Mouse (Mus musculus): Measurements from ENCODE around the gene Insl3. TPM values are rescaled to one million over a fixed set of nuclear protein-coding genes. Genes with fewer than 3 reads are reported as not detected.

The Insl3 gene
- polyA plus RNA-seq, 1 experiment from 2014 or later: 0.50 TPM

- H3K4me2 ChIP-seq (replicated peaks): peak overlapping the region; percentile 28; the same call in 1 of the 2 replicates
- H3K36me3 ChIP-seq: no peaks in the 10 kb centered on the region
- H3K4me1 ChIP-seq: peaks cover 23% of the 10 kb centered on the region
- H3K27ac ChIP-seq: no peak overlapping the region
- H3K4me3 ChIP-seq: no peak overlapping the region
- WGBS: 3% methylated on average over 21 of the region's 21 CpGs
- peaks cover 47% of the 10 kb centered on the region for H3K27me3 ChIP-seq
- H3K9ac ChIP-seq: 0 out of 2 replicates have a peak overlapping the region, but pooled peaks have one; percentile 17
- H3K9me3 ChIP-seq: no peaks in the 10 kb centered on the region
- ATAC-seq (ENCODE audit: insufficient number of reproducible peaks, insufficient read depth, low FRiP score, low TSS enrichment): no peak
Measured at GRCm38 (mm10) chr8:71668220-71668975, 20.6 kb upstream of the Insl3 start.

GRCm38 (mm10) chr8:71670198-71670597 is 18.8 kb upstream of the Insl3 start:
- peak overlapping the region; percentile 85 for H3K4me2 ChIP-seq (replicated peaks)
- peak overlapping the region; percentile 53 for H3K9ac ChIP-seq
- H3K9me3 ChIP-seq: no peaks in the 10 kb centered on the region
- no peaks in the 10 kb centered on the region for H3K36me3 ChIP-seq
- ATAC-seq (ENCODE audit: insufficient number of reproducible peaks, insufficient read depth, low FRiP score, low TSS enrichment): 0 out of 2 replicates have a peak, but pooled peaks have one; percentile 5
- no peak overlapping the region for H3K27ac ChIP-seq
- peaks cover 23% of the 10 kb centered on the region for H3K4me1 ChIP-seq
- peak overlapping the region; percentile 39 for H3K4me3 ChIP-seq
- peaks cover 49% of the 10 kb centered on the region for H3K27me3 ChIP-seq
- 8% methylated on average over 11 of the region's 12 CpGs for WGBS

- peaks cover 56% of the 10 kb centered on the region for H3K27me3 ChIP-seq
- peaks cover 23% of the 10 kb centered on the region for H3K4me1 ChIP-seq
- no peak overlapping the region for H3K27ac ChIP-seq
- peak overlapping the region; percentile 85 for H3K4me2 ChIP-seq (replicated peaks)
- peak overlapping the region; percentile 39 for H3K4me3 ChIP-seq
- H3K36me3 ChIP-seq: no peaks in the 10 kb centered on the region
- peak overlapping the region; percentile 53 for H3K9ac ChIP-seq
- H3K9me3 ChIP-seq: no peaks in the 10 kb centered on the region
- peak; percentile 62 for ATAC-seq (ENCODE audit: insufficient number of reproducible peaks, insufficient read depth, low FRiP score, low TSS enrichment)
- under 1% methylated on average over 52 of the region's 64 CpGs for WGBS
Measured at GRCm38 (mm10) chr8:71670621-71671548, 18.1 kb upstream of the Insl3 start.

GRCm38 (mm10) chr8:71671549-71671965 is 17.5 kb upstream of the Insl3 start, which contains the start of gene Unc13a:
Gene Unc13a, minus strand, starts transcription at chr8:71671757.
- peaks cover 56% of the 10 kb centered on the region for H3K27me3 ChIP-seq
- H3K27ac ChIP-seq: no peak within 1 kb of the TSS
- under 1% methylated on average over 42 of the region's 42 CpGs for WGBS
- peak within 1 kb of the TSS; percentile 85 for H3K4me2 ChIP-seq (replicated peaks)
- peaks cover 23% of the 10 kb centered on the region for H3K4me1 ChIP-seq
- H3K36me3 ChIP-seq: no peaks in the 10 kb centered on the region
- peak within 1 kb of the TSS; percentile 39 for H3K4me3 ChIP-seq
- H3K9me3 ChIP-seq: no peaks in the 10 kb centered on the region
- ATAC-seq (ENCODE audit: insufficient number of reproducible peaks, insufficient read depth, low FRiP score, low TSS enrichment): peak; percentile 47
- peak within 1 kb of the TSS; percentile 53 for H3K9ac ChIP-seq

- Histone ChIP-seq H3K9ac (peak overlapping the region; percentile 41; the same call in 1 of the 2 replicates), H3K27me3 (peaks cover 56% of the 10 kb centered on the region)
- 58% methylated on average over 6 of the region's 6 CpGs for WGBS
Measured at GRCm38 (mm10) chr8:71672168-71672735, 16.8 kb upstream of the Insl3 start.

GRCm38 (mm10) chr8:71674071-71674470 is 14.9 kb upstream of the Insl3 start:
- no peak overlapping the region for H3K4me2 ChIP-seq (replicated peaks)
- H3K27me3 ChIP-seq: peaks cover 56% of the 10 kb centered on the region
- no peak for ATAC-seq (ENCODE audit: insufficient number of reproducible peaks, insufficient read depth, low FRiP score, low TSS enrichment)
- H3K4me3 ChIP-seq: no peak overlapping the region
- H3K9ac ChIP-seq: no peak overlapping the region
- H3K9me3 ChIP-seq: no peaks in the 10 kb centered on the region
- peaks cover 15% of the 10 kb centered on the region for H3K4me1 ChIP-seq
- 82% methylated on average over 2 of the region's 2 CpGs for WGBS
- no peaks in the 10 kb centered on the region for H3K36me3 ChIP-seq
- no peak overlapping the region for H3K27ac ChIP-seq

More at GRCm38 (mm10) chr8:71672168-71672735, 16.8 kb upstream of the Insl3 start:
- H3K4me1 ChIP-seq: peaks cover 23% of the 10 kb centered on the region
- ATAC-seq (ENCODE audit: insufficient number of reproducible peaks, insufficient read depth, low FRiP score, low TSS enrichment): no peak
- no peaks in the 10 kb centered on the region for H3K9me3 ChIP-seq
- no peaks in the 10 kb centered on the region for H3K36me3 ChIP-seq
- peak overlapping the region; percentile 85 for H3K4me2 ChIP-seq (replicated peaks)
- H3K4me3 ChIP-seq: peak overlapping the region; percentile 39; the same call in 1 of the 2 replicates
- no peak overlapping the region for H3K27ac ChIP-seq

DNA sequence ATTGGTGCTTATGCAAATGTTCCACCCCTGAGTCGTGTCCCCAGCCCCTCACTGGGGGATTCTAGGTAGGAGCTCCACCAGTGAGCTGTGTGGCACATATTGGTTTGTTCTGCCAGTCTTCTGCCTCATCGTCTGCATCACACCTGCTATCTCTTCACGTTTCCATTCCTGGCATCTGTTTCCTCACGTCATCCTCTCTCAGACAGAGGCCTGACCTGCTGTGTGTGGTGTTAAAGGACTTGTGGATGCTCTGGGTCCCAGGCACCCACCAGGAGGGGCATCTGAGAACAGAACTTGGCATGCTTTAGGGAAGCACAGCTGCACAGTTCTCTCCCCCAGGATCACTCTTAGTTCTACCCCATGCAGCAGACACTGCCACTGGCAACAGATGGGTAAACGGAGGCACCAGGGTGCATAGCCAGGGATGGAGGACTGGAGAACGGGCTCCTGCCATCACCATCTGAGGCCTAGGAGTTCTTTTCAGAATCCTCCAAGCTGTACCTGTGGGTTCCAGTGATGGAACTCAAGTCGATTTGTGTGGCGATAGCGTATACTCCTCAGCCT is 13.5 kb upstream of the Insl3 start:
- Histone ChIP-seq H3K27ac (no peak overlapping the region), H3K4me1 (peaks cover 15% of the 10 kb centered on the region), H3K9me3 (no peaks in the 10 kb centered on the region), H3K36me3 (no peaks in the 10 kb centered on the region), H3K4me3 (no peak overlapping the region), H3K9ac (no peak overlapping the region), H3K27me3 (peaks cover 61% of the 10 kb centered on the region), H3K4me2 (replicated peaks) (peak overlapping the region; percentile 92)
- no peak for ATAC-seq (ENCODE audit: insufficient number of reproducible peaks, insufficient read depth, low FRiP score, low TSS enrichment)
- WGBS: 32% methylated on average over 9 of the region's 9 CpGs

GRCm38 (mm10) chr8:71676020-71676741 is 12.8 kb upstream of the Insl3 start, which contains the start of gene Jak3:
Gene Jak3, plus strand, starts transcription at chr8:71676296.
- Histone ChIP-seq H3K9ac (peak within 1 kb of the TSS; percentile 73), H3K27ac (peak within 1 kb of the TSS; percentile 69; the same call in 1 of the 2 replicates), H3K9me3 (no peaks in the 10 kb centered on the region), H3K4me3 (peak within 1 kb of the TSS; percentile 70), H3K4me1 (peaks cover 14% of the 10 kb centered on the region), H3K36me3 (no peaks in the 10 kb centered on the region), H3K27me3 (peaks cover 61% of the 10 kb centered on the region), H3K4me2 (replicated peaks) (peak within 1 kb of the TSS; percentile 92)
- 2% methylated on average over 40 of the region's 40 CpGs for WGBS
- no peak for ATAC-seq (ENCODE audit: insufficient number of reproducible peaks, insufficient read depth, low FRiP score, low TSS enrichment)

GRCm38 (mm10) chr8:71676803-71677202 is 12.2 kb upstream of the Insl3 start:
- WGBS: 59% methylated on average over 9 of the region's 9 CpGs
- ATAC-seq (ENCODE audit: insufficient number of reproducible peaks, insufficient read depth, low FRiP score, low TSS enrichment): no peak
- peak overlapping the region; percentile 73 for H3K9ac ChIP-seq
- H3K4me2 ChIP-seq (replicated peaks): peak overlapping the region; percentile 92
- H3K27ac ChIP-seq: 0 out of 2 replicates have a peak overlapping the region, but pooled peaks have one; percentile 69
- no peaks in the 10 kb centered on the region for H3K36me3 ChIP-seq
- peaks cover 18% of the 10 kb centered on the region for H3K4me1 ChIP-seq
- H3K27me3 ChIP-seq: peaks cover 66% of the 10 kb centered on the region
- no peaks in the 10 kb centered on the region for H3K9me3 ChIP-seq
- peak overlapping the region; percentile 70 for H3K4me3 ChIP-seq

- H3K4me3 ChIP-seq: no peak overlapping the region
- H3K9ac ChIP-seq: no peak overlapping the region
- H3K36me3 ChIP-seq: no peaks in the 10 kb centered on the region
- H3K27ac ChIP-seq: no peak overlapping the region
- H3K4me2 ChIP-seq (replicated peaks): no peak overlapping the region; the same call in 1 of the 2 replicates
- peaks cover 18% of the 10 kb centered on the region for H3K4me1 ChIP-seq
- no peak for ATAC-seq (ENCODE audit: insufficient number of reproducible peaks, insufficient read depth, low FRiP score, low TSS enrichment)
- H3K9me3 ChIP-seq: no peaks in the 10 kb centered on the region
- peaks cover 73% of the 10 kb centered on the region for H3K27me3 ChIP-seq
Measured at GRCm38 (mm10) chr8:71677555-71677954, 11.5 kb upstream of the Insl3 start.
